13 mouse cellular contexts compared by ENCODE assay signal in genomic region chr13:81230161-81230560, GRCm38 (mm10).
DNase-seq lines count a peak whose midpoint lies in the region; ATAC-seq and TF ChIP-seq lines count a peak whose summit lies in the region.
"Had no signal": no experiment of that assay in that cellular context is flagged by ENCODE, and none has a peak within 500 bp of the region (broad histone marks: within the 10 kb centered on the region; RNA-seq: fewer than 3 reads in every experiment).

No protein-coding gene starts in this region.

- no peak overlapping the region for H3K4me2 ChIP-seq in liver, embryonic 11.5 days
- no peak overlapping the region for H3K4me2 ChIP-seq in liver, embryonic 12.5 days
- H3K4me2 ChIP-seq in lung, embryonic 16.5 days (ENCODE audit: low read depth, low read length), result no peak overlapping the region
- H3K4me2 ChIP-seq: liver, embryonic 15.5 days; neural tube, embryonic 15.5 days had no signal

- intact Hi-C loops in heart, postnatal 25 days (cut with DNase I), result no loop called here

- H3K27me3 ChIP-seq in liver, embryonic 11.5 days (replicated peaks; ENCODE audit: control insufficient read depth, insufficient read depth, low read length), result no peaks in the 10 kb centered on the region
- H3K27me3 ChIP-seq in liver, embryonic 12.5 days (replicated peaks), result no peaks in the 10 kb centered on the region
- H3K27me3 ChIP-seq in lung, embryonic 16.5 days (ENCODE audit: control insufficient read depth, insufficient read depth, low read depth, low read length), result no peaks in the 10 kb centered on the region
- H3K27me3 ChIP-seq: liver, embryonic 15.5 days; neural tube, embryonic 15.5 days had no signal

- H3K27ac ChIP-seq in liver, embryonic 11.5 days (ENCODE audit: low read depth, low read length), result no peak overlapping the region
- H3K27ac ChIP-seq in liver, embryonic 12.5 days, result no peak overlapping the region
- H3K27ac ChIP-seq in lung, embryonic 16.5 days (ENCODE audit: low read length), result no peak overlapping the region
- no peak overlapping the region for H3K27ac ChIP-seq in layer of hippocampus, adult 2 months
- H3K27ac ChIP-seq: liver, embryonic 15.5 days; neural tube, embryonic 15.5 days had no signal

- H3K4me1 ChIP-seq in liver, embryonic 11.5 days (replicated peaks; ENCODE audit: control insufficient read depth, insufficient read depth, low read length), result no peaks in the 10 kb centered on the region
- H3K4me1 ChIP-seq in liver, embryonic 12.5 days, result no peaks in the 10 kb centered on the region
- H3K4me1 ChIP-seq in lung, embryonic 16.5 days (replicated peaks; ENCODE audit: control insufficient read depth, insufficient read depth, low read length), result peaks cover 7% of the 10 kb centered on the region; the same call in 1 of the 2 replicates
- H3K4me1 ChIP-seq: liver, embryonic 15.5 days; neural tube, embryonic 15.5 days had no signal

- peak; percentile 36; the same call in 1 of the 2 replicates for ATAC-seq in liver, embryonic 11.5 days (replicated peaks; ENCODE audit: low FRiP score)
- ATAC-seq in liver, embryonic 12.5 days, result no peak
- ATAC-seq in lung, embryonic 16.5 days (ENCODE audit: low read depth), result peak; percentile 57; the same call in 1 of the 2 replicates
- ATAC-seq in neutrophil, adult 5-6 weeks (ENCODE audit: extremely low read depth, insufficient number of reproducible peaks, low FRiP score, poor library complexity, severe bottlenecking), result 0 out of 2 replicates have a peak, but pooled peaks have one; percentile 16
- ATAC-seq: midbrain, embryonic 16.5 days had no signal

- H3K9me3 ChIP-seq in liver, embryonic 11.5 days (ENCODE audit: control insufficient read depth, low read length), result no peaks in the 10 kb centered on the region
- no peaks in the 10 kb centered on the region for H3K9me3 ChIP-seq in liver, embryonic 12.5 days (replicated peaks)
- no peaks in the 10 kb centered on the region for H3K9me3 ChIP-seq in lung, embryonic 16.5 days (ENCODE audit: control insufficient read depth, low read length)
- H3K9me3 ChIP-seq: liver, embryonic 15.5 days; neural tube, embryonic 15.5 days had no signal

- H3K4me3 ChIP-seq in liver, embryonic 11.5 days (ENCODE audit: low read depth, low read length), result no peak overlapping the region
- H3K4me3 ChIP-seq in liver, embryonic 12.5 days, result no peak overlapping the region
- H3K4me3 ChIP-seq in lung, embryonic 16.5 days (ENCODE audit: low read length), result no peak overlapping the region
- no peak overlapping the region for H3K4me3 ChIP-seq in layer of hippocampus, adult 2 months
- H3K4me3 ChIP-seq: liver, embryonic 15.5 days; neural tube, embryonic 15.5 days had no signal

- no peaks in the 10 kb centered on the region for H3K36me3 ChIP-seq in liver, embryonic 11.5 days (ENCODE audit: control insufficient read depth, insufficient read depth, low read length)
- H3K36me3 ChIP-seq in liver, embryonic 12.5 days, result no peaks in the 10 kb centered on the region
- H3K36me3 ChIP-seq in lung, embryonic 16.5 days (ENCODE audit: control insufficient read depth, insufficient read depth, low read length), result no peaks in the 10 kb centered on the region
- H3K36me3 ChIP-seq: liver, embryonic 15.5 days; neural tube, embryonic 15.5 days had no signal

- no peak for TF ChIP-seq CTCF in layer of hippocampus, adult 2 months (conservative IDR thresholded peaks at IDR 0.05)

- 41% methylated on average over 4 of the region's 4 CpGs for WGBS in liver, embryonic 11.5 days
- 17% methylated on average over 4 of the region's 4 CpGs for WGBS in liver, embryonic 12.5 days (ENCODE audit: insufficient replicate concordance)
- 54% methylated on average over 4 of the region's 4 CpGs for WGBS in lung, embryonic 16.5 days

- peak; percentile 4 to 24 for DNase-seq in heart, adult 18-20 months
- no peak for DNase-seq in heart, postnatal 25 days (ENCODE audit: low spot score)
- no peak for DNase-seq in liver, embryonic 11.5 days (ENCODE audit: low spot score)
- no peak for DNase-seq in Muller cell, postnatal 12 days (ENCODE audit: inconsistent ontology term)
- no peak for DNase-seq in layer of hippocampus, adult 2 months (ENCODE audit: low spot score in 2 of 2)
- DNase-seq: adrenal gland, postnatal 14 days; right cerebral cortex, postnatal 14 days had no signal

- H3K9ac ChIP-seq in liver, embryonic 11.5 days (ENCODE audit: low read depth, low read length), result no peak overlapping the region
- no peak overlapping the region for H3K9ac ChIP-seq in liver, embryonic 12.5 days
- H3K9ac ChIP-seq in lung, embryonic 16.5 days (ENCODE audit: low read length), result no peak overlapping the region
- H3K9ac ChIP-seq: liver, embryonic 15.5 days; neural tube, embryonic 15.5 days had no signal

Comparison
In these comparisons a context has a peak if more than half of its experiments do, and no peak if none do; other contexts are left out.
1. DNase-seq: peak in heart, adult 18-20 months (2 of 2); none in heart, postnatal 25 days (single experiment), liver, embryonic 11.5 days (single experiment), Muller cell, postnatal 12 days (single experiment) and layer of hippocampus, adult 2 months (0 of 2).